Mouse (Mus musculus): ENCODE data around the gene Edem2.
"Not testable (repeated sequence)": the region's sequence is repeated elsewhere in the genome, so short reads cannot be mapped to it uniquely, and the experiment has no call there.

The Edem2 gene

DNA sequence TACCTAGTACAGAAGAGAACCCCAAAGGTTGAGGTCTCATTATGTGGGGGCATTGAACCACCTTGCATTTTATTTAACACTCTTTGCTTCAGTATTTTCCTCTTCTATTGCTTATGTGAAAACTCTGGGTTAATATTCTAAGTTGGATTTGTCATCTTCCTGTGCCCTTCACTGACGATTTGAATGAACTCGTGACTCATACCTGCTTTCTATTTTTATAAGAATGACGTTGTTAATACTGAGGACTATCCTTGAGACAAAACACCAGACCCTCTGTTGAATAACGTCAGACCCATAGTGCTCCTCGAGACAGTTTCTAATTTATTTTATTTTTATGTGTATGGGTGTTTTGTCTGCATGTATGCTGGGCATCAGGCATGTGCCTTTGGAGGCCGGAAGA is 7.7 kb upstream of the Edem2 start:
- DNase-seq (ENCODE audit: low read depth, low spot score), result no peak

DNA sequence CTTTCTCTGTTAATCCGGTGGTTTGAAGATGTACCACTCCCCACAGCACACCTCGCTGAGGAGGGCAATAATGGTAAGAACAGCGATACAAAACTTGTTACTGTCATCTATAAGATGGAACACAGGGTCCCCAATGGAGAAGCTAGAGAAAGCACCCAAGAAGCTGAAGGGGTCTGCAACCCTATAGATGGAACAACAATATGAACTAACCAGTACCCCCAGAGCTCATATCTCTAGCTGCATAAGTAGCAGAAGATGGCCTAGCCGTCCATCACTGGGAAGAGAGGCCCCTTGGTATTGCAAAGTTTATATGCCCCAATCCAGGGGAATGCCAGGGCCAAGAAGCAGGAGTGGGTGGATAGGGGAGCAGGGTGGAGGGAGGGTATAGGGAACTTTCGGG is 6.5 kb upstream of the Edem2 start, which contains the start of gene Gm17581:
Gm17581 (minus strand) TSS at position 101 of the 400 bp plus-strand sequence.
- not testable (repeated sequence) for DNase-seq (ENCODE audit: low read depth, low spot score)

DNA sequence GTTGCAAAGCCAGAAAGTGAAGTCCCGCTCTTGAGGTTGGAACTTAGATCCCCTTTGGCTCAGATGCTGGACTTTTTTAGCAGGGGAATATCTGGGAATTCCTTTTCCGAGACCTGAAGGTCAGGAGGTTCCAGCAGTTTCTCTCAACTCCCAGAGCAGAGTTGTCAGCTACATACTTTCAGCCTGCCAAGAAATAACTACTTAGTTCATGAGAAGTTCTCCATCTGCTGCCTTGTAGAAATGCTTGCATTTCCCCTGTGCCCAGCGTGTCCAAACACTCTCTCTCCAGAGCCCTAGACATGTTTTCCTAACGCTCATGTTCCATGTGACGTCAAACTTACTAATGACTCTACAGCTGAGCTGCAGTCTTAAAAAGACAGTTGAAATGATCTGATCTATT is 5.8 kb upstream of the Edem2 start:
- no peak for DNase-seq (ENCODE audit: low read depth, low spot score)

- DNase-seq (ENCODE audit: low read depth, low spot score), result no peak
These were observed 533 bp downstream of the Edem2 start for GRCm38 (mm10) chr2:155728742-155729141.

GRCm38 (mm10) chr2:155727764-155728395 is 1.4 kb downstream of the Edem2 start:
- no peak for DNase-seq (ENCODE audit: low read depth, low spot score)

DNA sequence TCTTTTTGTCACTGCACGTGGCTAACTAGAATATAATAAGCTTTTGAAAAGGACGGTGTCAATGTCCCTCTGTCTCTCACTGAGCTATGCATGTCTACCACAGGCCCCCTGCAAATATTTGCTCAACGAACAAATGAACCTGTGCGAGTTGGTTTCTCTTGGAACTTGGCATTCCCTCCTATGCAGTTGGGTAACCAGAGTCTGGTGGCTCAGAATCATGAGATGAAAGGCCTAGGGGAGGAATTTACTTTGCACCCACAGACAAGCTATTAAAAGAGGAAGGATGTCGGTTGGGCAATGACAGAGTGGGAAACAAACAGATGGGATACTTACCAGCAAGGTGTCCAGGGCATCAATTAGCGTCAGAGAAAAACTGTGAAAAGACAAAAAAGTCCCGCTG is 3.0 kb downstream of the Edem2 start:
- DNase-seq (ENCODE audit: low read depth, low spot score), result no peak

GRCm38 (mm10) chr2:155724526-155724925 is 4.7 kb downstream of the Edem2 start:
- DNase-seq (ENCODE audit: low read depth, low spot score), result no peak

- DNase-seq (ENCODE audit: low read depth, low spot score), result no peak
These were observed 5.2 kb downstream of the Edem2 start for GRCm38 (mm10) chr2:155724036-155724435.

DNA sequence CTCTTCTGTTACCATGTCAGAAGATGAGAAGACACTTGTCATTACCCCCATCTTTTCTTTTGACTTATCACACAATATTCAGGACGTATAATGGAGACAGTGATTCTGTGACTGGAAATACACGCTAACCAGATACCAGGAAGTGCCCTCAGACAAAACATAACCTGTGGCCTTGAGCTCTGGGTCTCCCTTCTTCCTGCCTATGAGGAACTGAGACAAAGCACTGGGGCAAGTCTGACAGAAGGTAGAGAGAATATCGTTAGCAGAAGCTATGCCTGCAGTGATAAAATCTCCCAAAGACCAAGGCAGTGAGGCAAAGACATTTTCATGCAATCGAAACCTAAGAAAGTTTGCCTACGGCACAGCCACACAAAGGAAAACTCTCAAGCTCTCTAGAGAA is 8.7 kb downstream of the Edem2 start:
- DNase-seq (ENCODE audit: low read depth, low spot score), result no peak

DNA sequence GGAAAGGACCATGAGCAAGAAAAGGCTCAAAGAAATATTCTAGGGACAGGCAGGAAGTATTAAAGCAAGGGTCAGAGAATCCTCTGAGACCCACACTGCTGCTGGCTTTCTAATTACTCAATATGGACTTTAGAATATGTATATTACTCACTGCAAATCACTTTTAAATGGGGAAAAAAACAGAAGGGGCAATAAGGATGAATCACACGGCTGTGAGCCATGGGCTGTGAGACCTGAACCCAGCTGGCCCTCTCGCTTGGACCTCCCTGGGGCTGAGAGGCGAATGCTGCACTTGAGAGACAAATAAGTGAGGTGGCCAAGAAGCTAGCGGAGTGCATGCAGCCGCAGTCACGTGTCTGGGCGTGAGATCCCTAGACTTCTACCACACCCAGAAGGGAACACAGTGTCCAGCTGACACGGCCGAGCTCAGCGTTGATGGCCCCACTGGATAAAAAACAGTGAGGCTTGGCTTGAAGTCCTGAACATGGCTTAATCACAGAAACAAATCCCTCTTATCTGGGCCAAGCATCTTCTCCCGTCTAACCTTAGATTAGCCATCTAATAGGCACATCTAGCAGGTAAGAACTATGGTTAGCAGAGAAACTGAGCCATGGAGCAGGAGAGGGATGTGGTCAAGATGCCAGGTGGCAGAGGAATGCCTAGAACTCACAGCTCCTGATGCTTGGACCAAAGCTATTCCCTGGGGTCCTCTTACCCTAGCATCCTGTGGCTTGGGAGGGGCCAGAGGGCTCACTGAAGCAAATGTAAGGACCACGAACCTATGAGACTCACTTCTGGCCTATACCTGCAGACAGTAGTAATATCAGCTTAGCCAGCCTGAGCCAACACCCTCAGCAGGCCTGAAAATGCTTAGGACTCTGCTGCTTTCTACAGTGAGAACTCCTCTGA is 11.9 kb downstream of the Edem2 start:
- no peak for DNase-seq (ENCODE audit: low read depth, low spot score)

- no peak for DNase-seq (ENCODE audit: low read depth, low spot score)
These were observed 18.7 kb downstream of the Edem2 start for GRCm38 (mm10) chr2:155710557-155710956.

DNA sequence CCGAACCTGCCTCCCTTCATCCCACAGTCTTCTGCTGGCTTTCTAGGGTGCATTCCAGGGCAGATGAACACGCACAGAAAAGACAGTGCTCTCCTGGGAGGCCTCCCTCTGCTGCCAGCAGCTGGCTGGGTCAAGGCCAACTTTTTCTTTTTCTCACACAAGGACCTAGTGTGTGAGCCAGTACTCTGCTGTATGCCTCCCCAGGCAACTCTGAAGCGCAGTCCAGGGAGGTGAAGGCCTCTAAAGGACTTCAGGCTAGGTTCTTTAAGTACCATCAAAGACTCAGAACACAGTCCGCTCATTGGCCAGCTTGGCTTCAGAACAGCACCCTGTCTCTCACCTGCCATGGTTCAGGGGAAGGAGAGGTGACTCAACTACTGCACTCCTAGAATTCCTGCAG is 22.0 kb downstream of the Edem2 start:
- DNase-seq (ENCODE audit: low read depth, low spot score), result no peak

DNA sequence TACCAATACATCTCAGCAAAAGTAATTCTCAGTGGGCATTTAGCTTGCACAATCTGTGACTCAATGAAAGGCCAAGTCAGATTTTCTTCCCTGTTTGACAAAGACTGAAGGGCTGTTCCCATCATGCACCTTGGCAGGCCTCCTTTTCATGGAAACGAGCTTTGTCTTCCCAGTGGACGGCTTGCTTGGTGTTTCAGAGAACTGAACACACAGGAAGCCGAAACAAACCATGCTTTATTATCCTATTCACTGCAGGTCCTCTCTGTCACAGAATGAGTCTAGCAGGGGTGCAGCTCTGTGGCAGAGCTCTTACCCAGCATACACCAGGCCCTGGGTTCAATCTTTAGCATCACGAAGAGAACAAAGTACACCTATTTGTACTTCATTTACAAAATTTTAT is 25.6 kb downstream of the Edem2 start:
- no peak for DNase-seq (ENCODE audit: low read depth, low spot score)

DNA sequence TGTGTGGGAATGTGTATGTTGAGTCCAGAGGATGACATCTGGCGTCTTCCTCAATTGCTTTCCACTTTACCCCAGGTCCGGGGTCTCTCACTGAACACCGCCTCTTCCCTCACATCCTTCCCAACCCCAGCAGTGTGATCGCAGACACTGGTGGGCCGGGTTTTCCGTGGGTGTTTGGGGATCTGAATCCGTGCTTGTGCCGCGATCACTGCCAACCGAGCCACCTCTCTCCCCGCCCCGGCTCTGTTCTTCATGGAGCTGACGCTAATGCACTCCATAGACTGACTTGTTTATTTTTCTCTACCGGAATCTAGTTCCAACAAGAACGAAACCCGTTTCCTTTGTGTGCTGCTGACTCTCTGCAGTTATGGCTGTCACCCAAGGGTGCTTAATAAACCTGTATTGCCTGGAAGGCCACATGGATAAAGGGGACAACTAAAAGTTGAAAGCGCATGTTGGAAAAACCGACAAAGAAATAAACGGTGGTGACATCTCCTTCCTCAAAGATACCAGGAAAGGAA is 27.8 kb downstream of the Edem2 start:
- no peak for DNase-seq (ENCODE audit: low read depth, low spot score)

DNA sequence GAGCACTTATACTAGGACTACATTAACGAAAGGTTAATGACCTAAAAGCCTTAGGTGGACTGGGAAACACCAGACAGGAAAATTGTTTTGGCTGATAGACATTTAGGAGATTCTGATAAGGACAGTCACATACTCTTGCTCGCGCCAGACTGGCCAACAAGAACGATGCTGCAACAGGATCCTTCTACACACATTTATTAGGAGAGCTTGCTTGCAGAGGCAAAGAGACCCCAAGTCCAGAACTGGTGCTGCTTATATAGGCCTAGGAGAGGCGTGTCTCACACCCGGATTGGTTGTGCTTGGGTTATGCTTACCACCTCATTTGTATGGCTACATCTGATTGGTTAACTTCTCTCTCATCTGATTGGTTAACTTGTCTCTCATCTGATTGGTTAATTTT is 30.8 kb downstream of the Edem2 start:
- DNase-seq (ENCODE audit: low read depth, low spot score), result not testable (repeated sequence)

DNA sequence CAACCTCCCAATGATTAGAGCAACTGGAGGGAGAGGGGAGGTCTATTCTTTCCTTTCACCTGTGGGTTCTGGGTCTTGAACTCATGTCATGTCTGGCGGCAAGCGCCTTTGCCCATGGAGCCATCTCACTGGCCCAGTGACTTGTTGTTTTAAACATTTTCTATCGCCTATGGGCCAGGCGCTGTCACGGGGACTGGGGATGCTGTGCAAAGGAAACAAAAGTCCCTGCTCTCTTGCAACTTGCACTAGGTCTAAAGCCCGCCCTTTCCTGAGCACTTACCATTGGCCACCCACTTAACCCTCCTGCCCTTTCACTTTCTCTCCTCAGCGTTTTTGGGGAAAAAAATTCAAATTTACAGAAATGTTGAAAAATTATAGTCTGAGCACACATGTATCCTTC is 32.4 kb downstream of the Edem2 start:
- no peak for DNase-seq (ENCODE audit: low read depth, low spot score)

DNA sequence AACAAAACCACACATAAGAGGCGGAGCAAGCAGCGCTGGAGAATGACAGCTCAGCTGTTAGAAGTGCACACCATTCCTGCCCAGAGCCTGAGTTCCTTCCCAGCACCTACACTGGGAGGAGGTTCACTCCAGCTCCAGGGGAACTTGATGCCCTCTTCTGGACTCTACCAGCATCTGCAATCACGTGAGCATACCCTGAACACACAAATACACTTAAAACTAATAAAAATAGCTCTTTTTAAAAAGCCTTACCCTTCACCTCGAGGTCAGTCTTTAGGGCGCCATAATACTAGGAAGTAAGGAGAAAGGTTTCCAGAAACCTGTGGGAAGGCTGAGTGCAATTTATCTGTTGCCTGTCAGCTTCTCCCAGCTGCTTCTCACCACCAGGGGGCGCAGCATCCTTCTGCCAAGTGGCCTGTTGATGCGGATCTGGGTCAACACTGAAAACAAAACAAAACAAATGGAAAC is 33.1 kb downstream of the Edem2 start:
- DNase-seq (ENCODE audit: low read depth, low spot score), result peak; percentile 72

- DNase-seq (ENCODE audit: low read depth, low spot score), result no peak
These were observed 34.0 kb downstream of the Edem2 start for GRCm38 (mm10) chr2:155695316-155695715.

DNA sequence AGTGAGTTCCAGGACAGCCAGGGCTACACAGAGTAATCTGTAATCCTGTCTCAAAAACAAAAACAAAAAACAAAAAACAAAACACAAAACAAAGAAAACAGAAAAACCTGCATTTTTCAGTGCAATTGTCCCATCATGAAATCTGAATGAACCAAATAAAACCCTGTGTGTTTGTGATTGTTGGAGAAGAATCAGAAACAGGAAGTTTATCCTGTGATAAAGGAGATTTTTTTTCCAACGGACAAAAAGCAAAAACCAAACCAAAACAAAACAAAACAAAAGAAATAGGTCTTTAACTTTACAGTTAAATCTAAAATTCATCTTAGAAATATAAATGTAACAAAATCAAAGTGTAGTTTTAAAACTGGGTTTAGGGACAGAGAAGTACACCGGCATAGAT is 34.7 kb downstream of the Edem2 start:
- no peak for DNase-seq (ENCODE audit: low read depth, low spot score)

GRCm38 (mm10) chr2:155693136-155693535 is 36.1 kb downstream of the Edem2 start:
- DNase-seq (ENCODE audit: low read depth, low spot score), result no peak

DNA sequence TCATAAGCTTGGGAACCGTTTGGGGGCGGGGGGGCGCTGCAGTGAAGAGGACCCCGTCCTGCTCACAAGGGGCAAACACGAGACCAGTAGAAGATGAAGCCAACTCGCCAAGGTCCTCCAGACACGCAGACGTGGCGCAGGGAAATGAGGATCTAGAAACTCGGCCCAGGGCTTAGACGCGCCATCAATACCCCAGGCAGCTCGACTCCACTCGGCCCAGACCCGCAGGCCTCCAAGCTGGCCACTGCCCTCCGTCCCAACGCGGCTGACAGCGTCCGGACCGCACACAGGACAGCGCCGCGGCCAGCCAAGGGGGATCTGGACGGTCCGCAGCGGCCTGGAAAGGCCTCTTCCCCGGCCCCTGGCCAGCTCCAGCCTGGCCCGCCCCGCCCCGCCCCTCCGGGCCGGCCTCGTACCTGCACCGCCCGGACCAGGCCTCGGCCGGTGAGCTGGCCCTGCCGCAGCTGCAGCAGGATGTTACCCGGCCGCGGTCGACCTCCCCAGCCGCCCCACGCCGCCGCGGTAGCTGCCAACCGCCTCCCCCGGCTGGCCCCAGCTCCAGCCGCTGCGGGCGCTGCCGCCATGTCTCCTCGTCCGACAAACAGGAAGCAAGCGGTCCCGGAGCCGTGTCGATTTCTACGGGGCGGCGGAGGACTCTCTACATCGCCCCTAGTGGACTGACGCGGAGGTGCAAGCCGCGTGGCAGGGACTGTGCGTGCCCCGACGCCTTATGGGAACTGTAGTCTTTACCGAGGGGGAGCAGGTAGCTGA is 37.4 kb downstream of the Edem2 start, which contains the start of gene Trpc4ap:
Trpc4ap (minus strand) TSS at position 662 of the 771 bp plus-strand sequence.
- DNase-seq (ENCODE audit: low read depth, low spot score), result peak; percentile 94

DNA sequence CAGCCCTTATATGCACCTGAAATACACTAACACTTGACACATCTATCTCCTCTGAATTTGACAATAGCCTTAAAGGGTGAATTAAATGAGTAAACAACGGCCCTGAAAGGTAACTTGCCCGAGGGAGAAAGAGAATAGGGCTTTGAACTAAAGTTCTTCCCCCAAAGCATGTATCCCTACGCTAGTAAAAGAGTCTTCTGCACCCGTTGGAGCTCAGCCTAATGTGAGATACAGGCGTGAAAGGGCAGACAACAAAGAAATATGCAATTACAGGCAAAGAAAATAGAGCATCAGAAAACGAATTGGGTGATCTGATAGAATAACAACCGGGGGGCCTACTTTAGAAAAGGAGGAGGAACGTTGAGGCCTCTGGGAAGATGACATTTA is 37.9 kb downstream of the Edem2 start:
- no peak for DNase-seq (ENCODE audit: low read depth, low spot score)
